Mouse (Mus musculus) lung, postnatal 0 days (tissue): Measurements from ENCODE around the gene Lrrc63.

ENCODE experiments used
- CTCF ChIP-seq: IDR thresholded peaks from 2 replicates; pipeline ENCODE4 v1.5.1; 2016; ENCODE audit warnings: antibody characterized with exemption, mild to moderate bottlenecking
- EP300 ChIP-seq: IDR thresholded peaks from 2 replicates; pipeline ENCODE4 v1.6.1; 2016; ENCODE audit warnings: antibody characterized with exemption, mild to moderate bottlenecking, control low read depth

GRCm38 (mm10) chr14:75165574-75166131, 35.0 kb upstream of the Lrrc63 start:
- TF ChIP-seq CTCF = no peak
- TF ChIP-seq EP300 = no peak
